Mouse (Mus musculus) C2C12 (cell line): ENCODE measurements around the gene Chchd3.

Source experiments
- CEBPB ChIP-seq: IDR thresholded peaks from one replicate; pipeline ENCODE4 v1.6.1; 2011; ENCODE audit warnings: low read depth, mild to moderate bottlenecking, control low read depth, moderate library complexity
- CTCF ChIP-seq: IDR thresholded peaks from one replicate; pipeline ENCODE4 v1.5.1; 2011; ENCODE audit not compliant: control insufficient read depth, insufficient read depth, insufficient read length
- FOSL1 ChIP-seq: IDR thresholded peaks from one replicate; pipeline ENCODE4 v1.8.0; 2011; ENCODE audit warnings: mild to moderate bottlenecking, low read length; ENCODE audit not compliant: poor library complexity, insufficient read depth, severe bottlenecking
- MAX ChIP-seq: IDR thresholded peaks from one replicate; pipeline ENCODE4 v1.6.1; 2011; ENCODE audit warnings: mild to moderate bottlenecking, control low read depth
- MYOD1 ChIP-seq: IDR thresholded peaks from one replicate; pipeline ENCODE4 v1.6.1; 2011; ENCODE audit warnings: low read depth; ENCODE audit not compliant: control insufficient read depth, insufficient read length
- MYOG ChIP-seq: IDR thresholded peaks from one replicate; pipeline ENCODE4 v1.6.1; 2011; ENCODE audit not compliant: control insufficient read depth, insufficient read length; ENCODE audit errors: extremely low read depth
- USF1 ChIP-seq: IDR thresholded peaks from one replicate; pipeline ENCODE4 v1.6.1; 2011; ENCODE audit warnings: low read depth, mild to moderate bottlenecking, control low read depth, moderate library complexity

DNA sequence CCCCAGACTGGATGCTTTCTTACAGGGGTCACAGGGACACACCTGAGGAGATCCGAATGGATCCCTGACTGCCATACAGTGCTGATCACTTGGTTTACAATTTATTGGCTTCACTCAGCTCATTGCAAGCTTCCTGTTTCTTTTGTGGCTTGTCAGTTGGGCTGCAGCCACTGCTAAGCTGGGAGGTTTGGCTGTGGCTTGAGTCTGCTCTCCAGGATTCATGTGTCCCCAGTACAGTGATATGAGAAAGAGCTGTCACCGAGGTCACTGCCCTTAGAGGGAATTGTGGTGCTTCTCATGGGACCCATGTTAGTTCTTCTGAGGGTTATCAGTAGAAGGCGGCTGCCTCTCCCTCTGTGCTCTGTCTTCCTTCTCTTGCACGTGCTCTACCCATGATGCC lies 277.0 kb downstream of the Chchd3 start:
- no peak for TF ChIP-seq CTCF
- TF ChIP-seq MYOD1, result no peak
- no peak for TF ChIP-seq MAX
- no peak for TF ChIP-seq USF1
- TF ChIP-seq MYOG, result no peak
- TF ChIP-seq CEBPB, result no peak
- TF ChIP-seq FOSL1, result no peak
